Mouse (Mus musculus) liver, adult (tissue): Measurements from ENCODE around the gene Slc17a7.
A peak's percentile ranks its signal among the peaks of the same experiment; 100 is the strongest.

Experiments
- GATA4 ChIP-seq: IDR thresholded peaks from 2 replicates; pipeline ENCODE4 v1.6.1; 2014; ENCODE audit warnings: mild to moderate bottlenecking, low read length; ENCODE audit not compliant: insufficient replicate concordance

The Slc17a7 gene

GRCm38 (mm10) chr7:45127700-45128224 lies 36.0 kb upstream of the Slc17a7 start:
- no peak for TF ChIP-seq GATA4

GRCm38 (mm10) chr7:45128624-45129246 lies 35.0 kb upstream of the Slc17a7 start, which contains the start of gene Rpl13a:
Rpl13a (minus strand) TSS chr7:45128761.
- no peak; the same call in 1 of the 2 replicates for TF ChIP-seq GATA4

- TF ChIP-seq GATA4 = no peak
Measured at GRCm38 (mm10) chr7:45129318-45129717, 34.4 kb upstream of the Slc17a7 start.

- no peak for TF ChIP-seq GATA4
Measured at GRCm38 (mm10) chr7:45129776-45130512, 33.8 kb upstream of the Slc17a7 start.

DNA sequence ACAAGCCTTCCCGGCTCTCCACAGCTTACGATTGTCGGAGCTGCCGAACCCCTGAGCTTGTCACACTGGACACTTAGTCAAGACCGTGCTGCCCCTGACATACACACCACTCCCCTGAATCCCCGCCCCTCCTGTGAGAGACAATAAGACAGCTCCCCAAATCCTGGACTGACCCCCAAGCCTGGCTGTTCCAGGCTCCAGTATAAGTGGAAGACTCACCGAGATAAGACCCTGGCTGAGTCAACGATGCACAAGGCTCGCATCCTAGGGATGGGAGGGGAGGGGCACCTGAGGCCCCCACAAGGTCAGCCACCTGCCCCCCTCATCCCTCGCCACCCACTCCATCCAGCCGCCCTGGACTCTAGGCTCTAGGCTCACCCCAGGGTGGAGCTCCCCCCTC lies 31.9 kb upstream of the Slc17a7 start:
- TF ChIP-seq GATA4 = no peak

DNA sequence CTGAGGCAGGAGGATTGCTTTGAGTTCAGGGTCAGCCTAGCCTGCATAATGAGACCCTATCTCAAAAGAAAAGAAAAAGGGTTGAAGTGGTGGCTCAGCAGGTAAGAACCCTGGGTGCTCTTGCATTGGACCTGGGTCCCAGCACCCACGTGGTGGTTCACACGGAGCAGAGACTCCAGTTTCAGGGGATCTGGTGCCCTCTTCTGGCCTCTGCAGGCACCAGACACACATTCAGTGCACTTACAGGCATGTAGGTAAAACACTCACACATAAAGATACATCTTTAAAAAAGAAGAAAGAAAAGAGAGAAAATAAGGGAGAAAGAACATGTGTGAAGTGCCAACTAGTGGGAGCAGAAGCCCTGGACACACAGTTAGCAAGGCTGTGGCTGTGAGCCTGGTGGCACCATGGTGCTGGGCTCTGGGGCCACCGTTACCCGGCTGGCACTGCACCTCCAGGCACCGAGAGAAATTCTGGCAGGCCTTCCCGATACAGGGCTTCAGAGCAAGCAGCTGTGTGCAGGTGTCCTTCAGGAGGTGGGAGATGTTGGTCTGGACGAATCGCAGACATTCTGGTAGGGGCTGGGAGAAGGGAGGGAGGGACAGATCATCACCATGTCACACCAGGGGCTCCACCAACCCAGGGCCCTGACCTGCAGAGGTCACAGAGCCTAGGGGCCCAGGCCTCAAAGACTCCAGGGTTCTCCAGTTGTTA lies 30.1 kb upstream of the Slc17a7 start:
- TF ChIP-seq GATA4 = no peak

GRCm38 (mm10) chr7:45134544-45135026 lies 29.2 kb upstream of the Slc17a7 start:
- TF ChIP-seq GATA4 = no peak

GRCm38 (mm10) chr7:45135370-45135769 lies 28.4 kb upstream of the Slc17a7 start:
- TF ChIP-seq GATA4 = no peak

DNA sequence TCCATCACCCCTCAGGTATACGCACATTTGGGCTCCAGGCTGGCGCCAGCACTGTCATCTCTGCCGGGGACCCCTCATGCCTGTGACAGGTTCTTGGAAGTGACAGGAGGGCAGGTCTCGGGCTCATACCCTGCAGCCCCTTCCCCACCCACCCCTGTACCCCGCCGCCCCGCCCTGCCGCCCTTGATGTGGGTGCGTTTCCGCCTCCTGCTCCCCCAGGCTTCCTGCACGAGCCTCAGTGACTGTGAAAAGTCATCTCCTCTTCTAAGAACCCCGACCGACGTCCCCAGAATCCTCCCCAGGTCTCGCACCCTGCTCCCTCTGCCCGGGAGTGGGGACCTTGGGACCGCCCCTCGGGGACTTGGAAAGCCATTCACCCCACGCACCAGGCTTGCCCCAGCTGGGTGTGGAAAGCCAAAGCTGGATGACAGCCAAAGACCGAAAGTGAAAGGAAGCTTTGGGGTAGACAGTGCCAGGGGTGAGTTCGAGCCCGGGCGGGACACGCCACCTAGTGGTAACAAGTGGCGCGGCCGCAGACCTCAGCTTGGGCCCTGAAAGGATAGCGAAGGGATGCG lies 27.7 kb upstream of the Slc17a7 start, which contains the start of the genes Gm45713 and Flt3l:
Gene Gm45713, minus strand, starts transcription at position 239 of the 575 bp plus-strand sequence.
Gene Flt3l, minus strand, starts transcription at position 440 of the 575 bp plus-strand sequence.
- 0 out of 2 replicates have a peak, but pooled peaks have one; percentile 9 for TF ChIP-seq GATA4

- no peak for TF ChIP-seq GATA4
Measured at GRCm38 (mm10) chr7:45137171-45138006, 26.4 kb upstream of the Slc17a7 start.

- no peak for TF ChIP-seq GATA4
Measured at GRCm38 (mm10) chr7:45138403-45138802, 25.3 kb upstream of the Slc17a7 start.

GRCm38 (mm10) chr7:45139904-45140723 lies 23.6 kb upstream of the Slc17a7 start:
- no peak for TF ChIP-seq GATA4

- TF ChIP-seq GATA4 = no peak
Measured at GRCm38 (mm10) chr7:45141319-45141718, 22.4 kb upstream of the Slc17a7 start.
